Mouse (Mus musculus): ENCODE measurements around the gene Taf3.

DNA sequence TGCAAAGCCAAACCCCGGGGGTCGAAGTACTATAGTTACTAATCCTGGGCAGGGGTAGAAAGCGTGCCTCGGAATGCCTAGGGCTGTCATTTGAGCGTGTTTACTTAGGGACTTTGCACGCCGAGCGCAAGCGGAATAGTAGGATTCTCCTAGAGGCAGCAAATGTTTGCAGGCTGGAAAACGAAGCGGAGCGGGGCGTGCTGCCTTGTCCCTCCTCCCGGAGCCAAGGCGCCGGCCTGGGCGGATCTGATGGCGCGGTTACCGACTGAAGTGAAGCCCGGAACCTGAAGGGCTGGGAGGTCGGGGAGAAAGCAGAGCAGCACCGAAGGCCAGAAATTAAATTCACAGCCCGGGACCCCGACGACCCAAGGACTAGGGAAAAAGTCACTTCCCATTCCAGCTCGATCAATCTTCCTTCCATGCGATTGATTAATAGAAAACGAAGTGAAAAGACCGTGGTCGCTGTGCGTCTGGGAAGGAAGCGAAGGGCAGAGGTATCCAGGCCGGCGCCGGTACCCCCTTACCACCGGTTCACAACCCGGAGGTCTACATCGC, 165.9 kb downstream of the Taf3 start:
- no peak for TF ChIP-seq EP300 (IDR thresholded peaks at IDR 0.05; ENCODE audit: low read depth)
- no peak for TF ChIP-seq CTCF (IDR thresholded peaks at IDR 0.05; ENCODE audit: low read depth)
